Mouse (Mus musculus) frontal cortex, adult 2 months (tissue): ENCODE measurements at regions not wholly inside any gene's neighbourhood (a gene's known extent, or its start where the extent isn't known, plus 50 kb on each side); places are given as distances from the start of the nearest gene placed in this dataset.

Source experiments
- DNase-seq, 2 experiments: peaks; one replicate each; pipeline ENCODE4 v3.0.0; 2022; ENCODE audit warnings: low spot score in 1 of 2; ENCODE audit errors: extremely low spot score in 1 of 2

GRCm38 (mm10) chr8:10096413-10096812 is 57.3 kb upstream of the Myo16 start:
- DNase-seq, result peak in 1 of 2 experiments; percentile 36

- no peak for DNase-seq
Observed at GRCm38 (mm10) chr8:10096968-10097547, 56.7 kb upstream of the Myo16 start.
